Mouse (Mus musculus) T-helper 17 cell (primary cell): Measurements from ENCODE around the gene Hdhd3.

Experiments
- in situ Hi-C, 2 experiments: fragments of 300-600 bp; cut with MboI, MseI; formaldehyde crosslinking; loops; 1 replicate in 1 of 2; 2 replicates in 1 of 2; pipeline ENCODE4 v1.15.1; 2025; ENCODE audit warnings: high pct_unique_total_duplicates in 2 of 2

The Hdhd3 gene

GRCm38 (mm10) chr4:62477542-62478244, 25.6 kb downstream of the Hdhd3 start:
- in situ Hi-C loops = no loop called here

GRCm38 (mm10) chr4:62475793-62476192, 27.5 kb downstream of the Hdhd3 start:
- in situ Hi-C loops = no loop called here

GRCm38 (mm10) chr4:62475131-62475530, 28.1 kb downstream of the Hdhd3 start:
- in situ Hi-C loops = no loop called here

GRCm38 (mm10) chr4:62472071-62472470, 31.2 kb downstream of the Hdhd3 start:
- in situ Hi-C loops = no loop called here

GRCm38 (mm10) chr4:62470598-62471051, 32.6 kb downstream of the Hdhd3 start, which contains the start of gene Wdr31:
Gene Wdr31, minus strand, starts transcription at chr4:62470896.
- in situ Hi-C loops = no loop called here

- in situ Hi-C loops = loop anchor here in 1 of 2 experiments (5.0 kb wide), 1 partner anchor 229 kb away; no protein-coding TSS in a partner anchor
Measured at GRCm38 (mm10) chr4:62468158-62468557, 35.1 kb downstream of the Hdhd3 start.

- in situ Hi-C loops = no loop called here
Measured at GRCm38 (mm10) chr4:62463124-62463523, 40.1 kb downstream of the Hdhd3 start.

GRCm38 (mm10) chr4:62460348-62460747, 42.9 kb downstream of the Hdhd3 start:
- in situ Hi-C loops = no loop called here

GRCm38 (mm10) chr4:62459081-62459480, 44.2 kb downstream of the Hdhd3 start:
- in situ Hi-C loops = no loop called here

- in situ Hi-C loops = no loop called here
Measured at GRCm38 (mm10) chr4:62454995-62455394, 48.3 kb downstream of the Hdhd3 start.
